Mouse (Mus musculus) hindbrain, embryonic 11.5 days (tissue): ENCODE measurements around the gene Tox2. TPM values are rescaled to one million over a fixed set of nuclear protein-coding genes. Genes with fewer than 3 reads are reported as not detected.

Experiments
- ATAC-seq: fragments of 200-750 bp; cut with Nextera tagmentation; 2 replicates; pipeline ENCODE4 v1.8.0; 2017; ENCODE audit warnings: mild to moderate bottlenecking, moderate TSS enrichment, moderate library complexity; ENCODE audit not compliant: low FRiP score
- DNase-seq: peaks from one replicate; pipeline ENCODE4 v3.0.0-alpha.2; 2015; ENCODE audit warnings: low spot score
- H3K27ac ChIP-seq: fragments of 300-500 bp; sonication (generic); 2 replicates; pipeline ENCODE4 v1.5.1; 2014; ENCODE audit warnings: mild to moderate bottlenecking, low read depth, low read length
- H3K27me3 ChIP-seq: fragments of 300-500 bp; sonication (generic); 2 replicates; pipeline ENCODE4 v1.6.1; 2014; ENCODE audit warnings: mild to moderate bottlenecking, low read length, moderate library complexity, mixed read lengths; ENCODE audit not compliant: control insufficient read depth, insufficient read depth
- H3K36me3 ChIP-seq: fragments of 300-500 bp; sonication (generic); 2 replicates; pipeline ENCODE4 v1.6.1; 2014; ENCODE audit warnings: mild to moderate bottlenecking, low read length, moderate library complexity, mixed read lengths; ENCODE audit not compliant: control insufficient read depth, insufficient read depth
- H3K4me1 ChIP-seq: fragments of 300-500 bp; sonication (generic); replicated peaks from 2 replicates; pipeline ENCODE4 v1.6.1; 2014; ENCODE audit warnings: low read length, mixed read lengths; ENCODE audit not compliant: control insufficient read depth, insufficient read depth
- H3K4me2 ChIP-seq: fragments of 300-500 bp; sonication (generic); replicated peaks from 2 replicates; pipeline ENCODE4 v1.6.1; 2014; ENCODE audit warnings: mild to moderate bottlenecking, low read depth, low read length
- H3K4me3 ChIP-seq: fragments of 300-500 bp; sonication (generic); 2 replicates; pipeline ENCODE4 v1.5.1; 2014; ENCODE audit warnings: low read depth, low read length
- H3K9ac ChIP-seq: fragments of 300-500 bp; sonication (generic); 2 replicates; pipeline ENCODE4 v1.6.1; 2014; ENCODE audit warnings: low read depth, low read length
- H3K9me3 ChIP-seq: fragments of 300-500 bp; sonication (generic); 2 replicates; pipeline ENCODE4 v1.6.1; 2016; ENCODE audit warnings: low read length; ENCODE audit not compliant: control insufficient read depth
- WGBS: fragments of 180-500 bp; shearing (Covaris S2); extraction: QIAGEN DNeasy Blood & Tissue Kit; methylation state at CpG from one replicate; pipeline ENCODE4 v1.1.7; 2014; 5-methylcytosine and 5-hydroxymethylcytosine counted together
- polyA plus RNA-seq: library from polyadenylated mRNA; unstranded; fragments of >200 nt; fragmentation: Nextera tagmentation; extraction: Ambion mirVana; gene quantifications from 2 replicates; pipeline ENCODE4 v1.2.1, GENCODE M21; 2014

Tox2 gene
- polyA plus RNA-seq, 1 experiment from 2014 or later = 17.5 TPM

DNA sequence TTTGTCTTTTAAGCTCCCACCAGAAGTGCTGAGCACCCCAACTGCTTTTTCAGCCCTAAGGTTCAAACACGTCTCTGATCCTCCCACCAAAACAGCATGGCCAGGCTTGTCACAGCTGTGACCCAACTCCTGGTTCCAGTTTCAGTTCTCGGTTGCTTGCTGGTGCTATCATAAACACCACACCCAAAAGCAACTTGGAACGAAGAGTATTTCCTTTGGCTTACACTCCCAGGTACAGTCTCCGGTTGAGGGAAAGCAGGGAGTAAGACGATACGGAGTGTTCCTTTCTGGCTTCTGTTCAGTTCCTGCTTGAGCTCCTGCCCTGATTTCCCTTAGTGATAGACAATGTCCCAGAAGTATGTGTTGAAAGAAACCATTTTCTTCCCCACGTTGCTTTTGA, 26.4 kb upstream of the Tox2 start:
- no peaks in the 10 kb centered on the region for H3K4me1 ChIP-seq
- H3K4me2 ChIP-seq = no peak overlapping the region
- ATAC-seq (no peak), DNase-seq (no peak)
- no peaks in the 10 kb centered on the region for H3K9me3 ChIP-seq
- H3K27me3 ChIP-seq = no peaks in the 10 kb centered on the region
- H3K4me3 ChIP-seq = no peak overlapping the region
- H3K9ac ChIP-seq = no peak overlapping the region
- WGBS = 79% methylated on average over 7 of the region's 7 CpGs
- no peaks in the 10 kb centered on the region for H3K36me3 ChIP-seq
- H3K27ac ChIP-seq = no peak overlapping the region

DNA sequence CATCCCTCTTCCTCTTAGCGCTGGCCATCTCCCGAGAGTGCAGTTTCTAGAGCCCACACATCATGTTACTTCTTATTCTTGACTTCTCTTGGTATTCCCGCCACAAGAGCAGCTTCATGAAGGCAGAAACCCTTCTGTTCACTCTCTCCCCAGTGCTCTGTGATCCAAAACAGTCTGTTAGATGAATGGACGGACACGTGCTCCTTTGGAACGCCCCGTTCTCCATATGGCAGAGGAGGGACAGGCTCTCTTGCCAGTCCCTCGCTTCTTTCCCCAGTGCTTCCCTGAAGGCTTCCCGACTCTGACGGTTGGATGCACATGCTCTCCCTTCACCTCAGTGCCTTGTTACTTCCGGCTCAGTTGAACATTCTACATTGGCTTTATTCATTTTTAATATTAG, 15.4 kb upstream of the Tox2 start:
- WGBS = 60% methylated on average over 11 of the region's 11 CpGs
- Histone ChIP-seq H3K27ac (no peak overlapping the region), H3K36me3 (no peaks in the 10 kb centered on the region), H3K27me3 (no peaks in the 10 kb centered on the region), H3K4me3 (no peak overlapping the region), H3K9ac (no peak overlapping the region), H3K4me2 (no peak overlapping the region), H3K9me3 (no peaks in the 10 kb centered on the region), H3K4me1 (peaks cover 15% of the 10 kb centered on the region)
- ATAC-seq = no peak
- DNase-seq = no peak

GRCm38 (mm10) chr2:163189596-163189995, 13.3 kb upstream of the Tox2 start:
- no peaks in the 10 kb centered on the region for H3K9me3 ChIP-seq
- peak overlapping the region; percentile 58 for H3K27ac ChIP-seq
- 6% methylated on average over 5 of the region's 5 CpGs for WGBS
- no peaks in the 10 kb centered on the region for H3K36me3 ChIP-seq
- 0 out of 2 replicates have a peak overlapping the region, but pooled peaks have one; percentile 6 for H3K4me2 ChIP-seq
- H3K9ac ChIP-seq = peak overlapping the region; percentile 8; the same call in 1 of the 2 replicates
- no peaks in the 10 kb centered on the region for H3K27me3 ChIP-seq
- peak; percentile 61 for ATAC-seq
- H3K4me3 ChIP-seq = no peak overlapping the region
- peaks cover 18% of the 10 kb centered on the region for H3K4me1 ChIP-seq
- DNase-seq = no peak

GRCm38 (mm10) chr2:163190004-163190441, 12.9 kb upstream of the Tox2 start:
- Histone ChIP-seq H3K4me3 (no peak overlapping the region), H3K36me3 (no peaks in the 10 kb centered on the region), H3K9me3 (no peaks in the 10 kb centered on the region), H3K27ac (peak overlapping the region; percentile 58), H3K4me2 (no peak overlapping the region), H3K27me3 (no peaks in the 10 kb centered on the region), H3K9ac (peak overlapping the region; percentile 8; the same call in 1 of the 2 replicates), H3K4me1 (peaks cover 19% of the 10 kb centered on the region)
- peak; percentile 70 for DNase-seq
- 10% methylated on average over 3 of the region's 3 CpGs for WGBS
- ATAC-seq = peak; percentile 84

- H3K4me3 ChIP-seq = no peak overlapping the region
- H3K27ac ChIP-seq = no peak overlapping the region
- H3K9me3 ChIP-seq = no peaks in the 10 kb centered on the region
- H3K9ac ChIP-seq = no peak overlapping the region
- WGBS = 76% methylated on average over 6 of the region's 6 CpGs
- H3K27me3 ChIP-seq = no peaks in the 10 kb centered on the region
- no peaks in the 10 kb centered on the region for H3K36me3 ChIP-seq
- ATAC-seq (no peak), DNase-seq (no peak)
- H3K4me2 ChIP-seq = no peak overlapping the region
- peaks cover 21% of the 10 kb centered on the region for H3K4me1 ChIP-seq
Measured at GRCm38 (mm10) chr2:163192485-163192884, 10.4 kb upstream of the Tox2 start.

- WGBS = 65% methylated on average over 2 of the region's 2 CpGs
- H3K27ac ChIP-seq = no peak overlapping the region
- DNase-seq = no peak
- peaks cover 20% of the 10 kb centered on the region for H3K4me1 ChIP-seq
- H3K4me2 ChIP-seq = no peak overlapping the region
- no peaks in the 10 kb centered on the region for H3K36me3 ChIP-seq
- H3K4me3 ChIP-seq = no peak overlapping the region
- H3K27me3 ChIP-seq = no peaks in the 10 kb centered on the region; the same call in 1 of the 2 replicates
- no peak overlapping the region for H3K9ac ChIP-seq
- ATAC-seq = no peak
- no peaks in the 10 kb centered on the region for H3K9me3 ChIP-seq
Measured at GRCm38 (mm10) chr2:163194015-163194414, 8.9 kb upstream of the Tox2 start.

DNA sequence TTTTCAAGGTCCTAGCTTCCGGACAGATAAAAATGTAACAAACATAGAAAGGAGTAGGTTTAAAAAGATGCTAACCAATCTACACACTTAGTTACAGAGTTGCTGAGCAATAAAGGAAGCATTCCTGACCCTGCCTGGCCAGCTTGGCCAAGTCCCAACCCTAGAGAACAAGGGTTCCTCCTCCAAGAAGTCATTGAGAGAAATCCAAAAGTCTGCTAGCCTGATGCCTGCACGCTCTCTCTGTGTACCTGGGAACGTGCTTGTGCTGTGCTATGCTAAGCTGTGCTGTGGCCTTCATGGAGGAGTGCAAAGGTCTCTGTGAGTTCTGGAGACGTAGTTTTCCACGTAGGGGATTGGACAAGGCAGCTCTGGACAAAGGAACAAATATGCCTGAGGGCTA, 8.4 kb upstream of the Tox2 start:
- Histone ChIP-seq H3K9ac (no peak overlapping the region), H3K27ac (peak overlapping the region; percentile 65), H3K9me3 (no peaks in the 10 kb centered on the region), H3K36me3 (no peaks in the 10 kb centered on the region), H3K4me3 (no peak overlapping the region), H3K4me1 (peaks cover 15% of the 10 kb centered on the region), H3K4me2 (no peak overlapping the region), H3K27me3 (no peaks in the 10 kb centered on the region; the same call in 1 of the 2 replicates)
- DNase-seq (no peak), ATAC-seq (no peak)
- WGBS = 67% methylated on average over 5 of the region's 5 CpGs

DNA sequence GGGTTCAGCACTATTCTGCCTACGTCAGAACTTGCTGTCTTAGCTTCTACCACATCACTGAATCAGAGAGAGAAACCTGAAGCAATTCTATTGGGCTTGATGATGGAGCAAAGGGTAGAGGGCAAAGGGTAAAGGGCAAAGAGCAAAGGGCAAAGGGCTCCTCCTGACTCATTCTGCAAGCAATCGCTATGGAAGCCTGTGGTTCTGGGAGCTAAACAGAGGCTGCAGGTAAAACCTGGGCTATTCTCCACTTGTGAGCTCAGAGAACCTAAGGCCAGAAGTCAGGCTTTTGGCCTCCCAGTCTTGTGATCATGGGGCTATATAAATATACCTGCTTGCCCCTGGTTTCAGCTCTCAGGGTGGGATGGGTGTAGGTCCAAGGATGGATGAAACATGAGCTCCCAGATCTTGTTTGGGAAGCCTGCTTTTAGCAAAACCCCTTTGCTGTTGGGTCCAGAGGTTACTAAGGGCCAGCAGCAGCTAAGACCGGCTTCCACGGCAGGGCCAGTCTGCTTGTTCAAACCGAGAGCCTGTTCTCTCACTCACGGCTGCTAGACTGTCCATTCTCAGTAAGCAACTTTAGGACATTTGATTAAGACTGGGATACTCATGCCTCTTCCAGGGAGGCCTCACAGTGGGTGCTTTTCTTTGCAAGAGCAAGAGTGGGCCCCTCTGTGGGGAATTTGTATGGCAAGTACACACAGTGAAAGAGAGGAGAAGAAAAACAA, 7.7 kb upstream of the Tox2 start:
- H3K36me3 ChIP-seq = no peaks in the 10 kb centered on the region
- peaks cover 10% of the 10 kb centered on the region for H3K4me1 ChIP-seq
- 7% methylated on average over 6 of the region's 6 CpGs for WGBS
- H3K9me3 ChIP-seq = no peaks in the 10 kb centered on the region
- H3K4me3 ChIP-seq = no peak overlapping the region
- ATAC-seq (peak; percentile 67; the same call in 1 of the 2 replicates), DNase-seq (peak; percentile 58)
- H3K9ac ChIP-seq = no peak overlapping the region
- H3K27me3 ChIP-seq = no peaks in the 10 kb centered on the region; the same call in 1 of the 2 replicates
- H3K4me2 ChIP-seq = no peak overlapping the region
- H3K27ac ChIP-seq = peak overlapping the region; percentile 65

DNA sequence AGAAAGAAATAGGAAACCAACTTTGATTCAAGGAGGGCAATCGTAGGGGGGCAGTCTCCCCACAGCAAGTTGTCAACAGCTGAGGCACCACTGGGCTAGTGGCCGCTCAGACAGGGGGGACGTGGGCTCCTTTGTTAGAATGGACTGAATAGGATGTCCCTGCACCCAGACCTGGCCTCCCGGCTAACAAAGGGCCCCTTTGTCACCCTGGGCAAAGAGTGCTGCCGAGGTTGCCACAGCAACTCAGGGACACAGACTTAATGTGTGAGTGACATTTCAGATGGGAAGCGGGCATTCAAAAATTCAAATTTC, 7.1 kb upstream of the Tox2 start:
- Histone ChIP-seq H3K4me3 (no peak overlapping the region), H3K27me3 (no peaks in the 10 kb centered on the region; the same call in 1 of the 2 replicates), H3K9ac (no peak overlapping the region), H3K36me3 (no peaks in the 10 kb centered on the region), H3K27ac (peak overlapping the region; percentile 65), H3K4me1 (peaks cover 7% of the 10 kb centered on the region; the same call in 1 of the 2 replicates), H3K9me3 (no peaks in the 10 kb centered on the region), H3K4me2 (no peak overlapping the region)
- WGBS = 4% methylated on average over 6 of the region's 6 CpGs
- ATAC-seq = peak; percentile 94
- DNase-seq = peak; percentile 85
